Mouse (Mus musculus) naive thymus-derived CD4-positive, alpha-beta T cell, adult 5 months (primary cell): ENCODE results near the gene Uchl4. TPM values are rescaled to one million over a fixed set of nuclear protein-coding genes. Genes with fewer than 3 reads are reported as not detected.

Experiments used
- polyA plus RNA-seq: library from polyadenylated mRNA; unstranded; fragments of 100-300 nt; shearing (Covaris generic); gene quantifications from one replicate; pipeline ENCODE4 v1.2.1, GENCODE M21; 2017

The Uchl4 gene
- polyA plus RNA-seq, result 7.8 TPM

GRCm38 (mm10) chr9:64234768-64235435 lies at the start of gene Uchl4:
TSS of gene Uchl4 (plus strand) at chr9:64235201.

GRCm38 (mm10) chr9:64253021-64253904 lies 18.3 kb downstream of the Uchl4 start, which contains the start of gene Map2k1:
TSS of gene Map2k1 (minus strand) at chr9:64253631.

GRCm38 (mm10) chr9:64281105-64281780 lies 46.2 kb downstream of the Uchl4 start, which contains the start of gene Tipin:
TSS of gene Tipin (plus strand) at chr9:64281581.

Other genes with a start within 250 kb of the Uchl4 start
- not detected for gene Smad6, start 213.1 kb upstream of the Uchl4 start, polyA plus RNA-seq
- gene Lctl, start 118.1 kb upstream of the Uchl4 start, polyA plus RNA-seq, result not detected
- gene Zwilch, start 62.1 kb upstream of the Uchl4 start, polyA plus RNA-seq, result 3.7 TPM
- 2,194 TPM for gene Rpl4, start 61.8 kb upstream of the Uchl4 start, polyA plus RNA-seq
- gene Snapc5, start 55.9 kb upstream of the Uchl4 start, polyA plus RNA-seq, result 40.1 TPM
- gene Map2k1, start 18.4 kb downstream of the Uchl4 start, polyA plus RNA-seq, result 75.9 TPM
- gene Tipin, start 46.4 kb downstream of the Uchl4 start, polyA plus RNA-seq, result 23.3 TPM
- gene Dis3l, start 106.1 kb downstream of the Uchl4 start, polyA plus RNA-seq, result 16.3 TPM
- gene Megf11, start 150.4 kb downstream of the Uchl4 start, polyA plus RNA-seq, result 0.30 TPM